Mouse (Mus musculus): ENCODE measurements at regions not wholly inside any gene's neighbourhood (a gene's known extent, or its start where the extent isn't known, plus 50 kb on each side); places are given as distances from the start of the nearest gene placed in this dataset.
A peak's percentile ranks its signal among the peaks of the same experiment; 100 is the strongest.
"Not testable (repeated sequence)": the region's sequence is repeated elsewhere in the genome, so short reads cannot be mapped to it uniquely, and the experiment has no call there.

- peak; percentile 1 for DNase-seq (ENCODE audit: low read depth, low spot score)
Observed at GRCm38 (mm10) chr6:68370010-68370409, 834.4 kb upstream of the Tacstd2 start.

- DNase-seq (ENCODE audit: low read depth, low spot score) = no peak
Observed at GRCm38 (mm10) chr6:68339846-68340245, 804.2 kb upstream of the Tacstd2 start.

GRCm38 (mm10) chr6:68339205-68339604, 803.6 kb upstream of the Tacstd2 start:
- DNase-seq (ENCODE audit: low read depth, low spot score) = not testable (repeated sequence)

- no peak for DNase-seq (ENCODE audit: low read depth, low spot score)
Observed at GRCm38 (mm10) chr6:68311409-68311808, 775.8 kb upstream of the Tacstd2 start.

- no peak for DNase-seq (ENCODE audit: low read depth, low spot score)
Observed at GRCm38 (mm10) chr6:68302133-68302532, 766.5 kb upstream of the Tacstd2 start.

- DNase-seq (ENCODE audit: low read depth, low spot score) = no peak
Observed at GRCm38 (mm10) chr6:68256725-68257124, 721.1 kb upstream of the Tacstd2 start.

- no peak for DNase-seq (ENCODE audit: low read depth, low spot score)
Observed at GRCm38 (mm10) chr6:68256151-68256550, 720.6 kb upstream of the Tacstd2 start.

GRCm38 (mm10) chr6:68252730-68253129, 717.1 kb upstream of the Tacstd2 start:
- DNase-seq (ENCODE audit: low read depth, low spot score) = no peak

- not testable (repeated sequence) for DNase-seq (ENCODE audit: low read depth, low spot score)
Observed at GRCm38 (mm10) chr6:68251320-68251719, 715.7 kb upstream of the Tacstd2 start.

GRCm38 (mm10) chr6:68250392-68250791, 714.8 kb upstream of the Tacstd2 start:
- peak; percentile 2 for DNase-seq (ENCODE audit: low read depth, low spot score)

GRCm38 (mm10) chr6:68249259-68249658, 713.7 kb upstream of the Tacstd2 start:
- DNase-seq (ENCODE audit: low read depth, low spot score) = peak; percentile 0

GRCm38 (mm10) chr6:68248018-68248533, 712.5 kb upstream of the Tacstd2 start:
- DNase-seq (ENCODE audit: low read depth, low spot score) = peak; percentile 3

GRCm38 (mm10) chr6:68242749-68243148, 707.2 kb upstream of the Tacstd2 start:
- not testable (repeated sequence) for DNase-seq (ENCODE audit: low read depth, low spot score)

- DNase-seq (ENCODE audit: low read depth, low spot score) = no peak
Observed at GRCm38 (mm10) chr6:68219685-68220084, 684.1 kb upstream of the Tacstd2 start.

GRCm38 (mm10) chr6:68201448-68201847, 665.9 kb upstream of the Tacstd2 start:
- DNase-seq (ENCODE audit: low read depth, low spot score) = peak; percentile 16

- no peak for DNase-seq (ENCODE audit: low read depth, low spot score)
Observed at GRCm38 (mm10) chr6:68198031-68198430, 662.4 kb upstream of the Tacstd2 start.

- no peak for DNase-seq (ENCODE audit: low read depth, low spot score)
Observed at GRCm38 (mm10) chr6:68164792-68165191, 629.2 kb upstream of the Tacstd2 start.

- not testable (repeated sequence) for DNase-seq (ENCODE audit: low read depth, low spot score)
Observed at GRCm38 (mm10) chr6:68164111-68164510, 628.5 kb upstream of the Tacstd2 start.

GRCm38 (mm10) chr6:68151569-68151968, 616.0 kb upstream of the Tacstd2 start:
- no peak for DNase-seq (ENCODE audit: low read depth, low spot score)

- peak; percentile 18 for DNase-seq (ENCODE audit: low read depth, low spot score)
Observed at GRCm38 (mm10) chr6:68102481-68102880, 566.9 kb upstream of the Tacstd2 start.

Data from ZHBTc4 (cell line).